Mouse (Mus musculus) myocyte (in vitro differentiated cells): ENCODE data around the gene Stk10. TPM values are rescaled to one million over a fixed set of nuclear protein-coding genes. Genes with fewer than 3 reads are reported as not detected.

Experiments
- H3K27me3 ChIP-seq: one replicate; pipeline ENCODE4 v1.6.1; 2011; ENCODE audit not compliant: control insufficient read depth, insufficient read depth, insufficient read length
- H3K36me3 ChIP-seq: one replicate; pipeline ENCODE4 v1.6.1; 2011; ENCODE audit not compliant: control insufficient read depth, insufficient read depth
- H3K4me2 ChIP-seq: one replicate; pipeline ENCODE4 v1.6.1; 2011; ENCODE audit warnings: low read depth, control low read depth
- H3K4me3 ChIP-seq: one replicate; pipeline ENCODE4 v1.5.1; 2011; ENCODE audit warnings: mild to moderate bottlenecking, control low read depth, moderate library complexity
- H3K79me2 ChIP-seq: one replicate; pipeline ENCODE4 v1.6.1; 2011; ENCODE audit not compliant: control insufficient read depth, insufficient read depth
- H3ac ChIP-seq: one replicate; pipeline ENCODE4 v1.6.1; 2011; ENCODE audit not compliant: control insufficient read depth, insufficient read length
- CEBPB ChIP-seq: IDR thresholded peaks from 2 replicates; pipeline ENCODE4 v1.6.1; 2011; ENCODE audit warnings: mild to moderate bottlenecking, moderate library complexity; ENCODE audit not compliant: poor library complexity, insufficient read depth, severe bottlenecking
- E2F4 ChIP-seq: IDR thresholded peaks from one replicate; pipeline ENCODE4 v1.6.1; 2011; ENCODE audit warnings: mild to moderate bottlenecking, control low read depth, moderate library complexity; ENCODE audit not compliant: insufficient read depth
- MAX ChIP-seq: IDR thresholded peaks from one replicate; pipeline ENCODE4 v1.6.1; 2011; ENCODE audit warnings: low read depth, mild to moderate bottlenecking, control low read depth
- MYOD1 ChIP-seq, 3 experiments: IDR thresholded peaks; one replicate each; pipeline ENCODE4 v1.6.1; 2011; ENCODE audit warnings: control low read depth in 2 of 3, low read depth in 2 of 3, mild to moderate bottlenecking in 2 of 3, moderate library complexity in 1 of 3; ENCODE audit not compliant: insufficient read length in 2 of 3, control insufficient read depth in 1 of 3
- MYOG ChIP-seq, 3 experiments: IDR thresholded peaks; one replicate each; pipeline ENCODE4 v1.6.1; 2011; ENCODE audit warnings: control low read depth in 2 of 3, low read depth in 2 of 3, mild to moderate bottlenecking in 2 of 3; ENCODE audit not compliant: insufficient read length in 2 of 3, control insufficient read depth in 1 of 3, insufficient read depth in 1 of 3
- POLR2A ChIP-seq: IDR thresholded peaks from one replicate; pipeline ENCODE4 v1.6.1; 2011; ENCODE audit warnings: low read depth, mild to moderate bottlenecking, control low read depth, moderate library complexity; ENCODE audit not compliant: insufficient read length
- POLR2AphosphoS2 ChIP-seq: IDR thresholded peaks from one replicate; pipeline ENCODE4 v1.6.1; 2011; ENCODE audit warnings: low read depth, control low read depth; ENCODE audit not compliant: insufficient read length
- REST ChIP-seq: IDR thresholded peaks from one replicate; pipeline ENCODE4 v1.6.1; 2011; ENCODE audit warnings: mild to moderate bottlenecking, control low read depth, moderate library complexity; ENCODE audit not compliant: insufficient read depth, insufficient read length
- SRF ChIP-seq: IDR thresholded peaks from one replicate; pipeline ENCODE4 v1.6.1; 2011; ENCODE audit warnings: low read depth; ENCODE audit not compliant: control insufficient read depth, insufficient read length
- TCF12 ChIP-seq: IDR thresholded peaks from one replicate; pipeline ENCODE4 v1.6.1; 2011; ENCODE audit warnings: mild to moderate bottlenecking, control low read depth; ENCODE audit not compliant: poor library complexity, insufficient read depth, severe bottlenecking
- TCF3 ChIP-seq: IDR thresholded peaks from one replicate; pipeline ENCODE4 v1.6.1; 2011; ENCODE audit warnings: low read depth, control low read depth; ENCODE audit not compliant: insufficient read length
- USF1 ChIP-seq: IDR thresholded peaks from one replicate; pipeline ENCODE4 v1.6.1; 2011; ENCODE audit warnings: low read depth, mild to moderate bottlenecking, control low read depth, moderate library complexity
- polyA plus RNA-seq: library from polyadenylated mRNA; unstranded; fragments of >200 nt; fragmentation: generic; extraction: Trizol; gene quantifications from one replicate; pipeline ENCODE4 v1.2.1, GENCODE M21; 2012; ENCODE audit warnings: missing spikeins

Gene Stk10
- polyA plus RNA-seq, 1 experiment = 7.1 TPM

- Histone ChIP-seq H3K4me3 (no peak overlapping the region), H3K27me3 (no peaks in the 10 kb centered on the region), H3K79me2 (no peaks in the 10 kb centered on the region), H3K36me3 (no peaks in the 10 kb centered on the region), H3K4me2 (no peak overlapping the region), H3ac (no peak overlapping the region)
- no peak for TF ChIP-seq MYOD1 (IDR thresholded peaks at IDR 0.05; ENCODE audit: control insufficient read depth in 1 of 3, insufficient read length in 2 of 3, low read depth in 2 of 3)
Measured at GRCm38 (mm10) chr11:32582813-32583212, 49.7 kb downstream of the Stk10 start.

- Histone ChIP-seq H3K4me3 (no peak overlapping the region), H3K27me3 (no peaks in the 10 kb centered on the region), H3ac (no peak overlapping the region), H3K79me2 (no peaks in the 10 kb centered on the region), H3K4me2 (no peak overlapping the region), H3K36me3 (peaks cover 7% of the 10 kb centered on the region)
- no peak for TF ChIP-seq TCF12
- TF ChIP-seq POLR2A = no peak
- TF ChIP-seq MAX = no peak
- no peak for TF ChIP-seq TCF3
- no peak for TF ChIP-seq CEBPB
- no peak for TF ChIP-seq USF1
- TF ChIP-seq POLR2AphosphoS2 = no peak
- no peak for TF ChIP-seq E2F4
- no peak for TF ChIP-seq SRF
- no peak for TF ChIP-seq MYOD1 (IDR thresholded peaks at IDR 0.05; ENCODE audit: control insufficient read depth in 1 of 3, insufficient read length in 2 of 3, low read depth in 2 of 3)
- no peak for TF ChIP-seq MYOG (IDR thresholded peaks at IDR 0.05; ENCODE audit: control insufficient read depth in 1 of 3, insufficient read depth in 1 of 3, insufficient read length in 2 of 3, low read depth in 2 of 3)
- no peak for TF ChIP-seq REST
Measured at GRCm38 (mm10) chr11:32585996-32586395, 52.9 kb downstream of the Stk10 start.

- Histone ChIP-seq H3K79me2 (no peaks in the 10 kb centered on the region), H3K4me2 (no peak overlapping the region), H3ac (no peak overlapping the region), H3K36me3 (peaks cover 7% of the 10 kb centered on the region), H3K4me3 (no peak overlapping the region), H3K27me3 (no peaks in the 10 kb centered on the region)
- no peak for TF ChIP-seq TCF12
- no peak for TF ChIP-seq E2F4
- TF ChIP-seq REST = no peak
- TF ChIP-seq SRF = no peak
- TF ChIP-seq MAX = no peak
Measured at GRCm38 (mm10) chr11:32587191-32588089, 54.3 kb downstream of the Stk10 start.

- Histone ChIP-seq H3ac (no peak overlapping the region), H3K4me2 (no peak overlapping the region), H3K36me3 (peaks cover 7% of the 10 kb centered on the region), H3K4me3 (no peak overlapping the region), H3K27me3 (no peaks in the 10 kb centered on the region), H3K79me2 (no peaks in the 10 kb centered on the region)
- TF ChIP-seq MYOD1 (IDR thresholded peaks at IDR 0.05; ENCODE audit: control insufficient read depth in 1 of 3, insufficient read length in 2 of 3, low read depth in 2 of 3) = no peak
- TF ChIP-seq CEBPB = no peak
- TF ChIP-seq POLR2AphosphoS2 = no peak
- TF ChIP-seq E2F4 = no peak
- TF ChIP-seq TCF12 = no peak
- no peak for TF ChIP-seq TCF3
- TF ChIP-seq SRF = no peak
- TF ChIP-seq MYOG (IDR thresholded peaks at IDR 0.05; ENCODE audit: control insufficient read depth in 1 of 3, insufficient read depth in 1 of 3, insufficient read length in 2 of 3, low read depth in 2 of 3) = no peak
- TF ChIP-seq REST = no peak
- no peak for TF ChIP-seq POLR2A
- TF ChIP-seq MAX = no peak
- TF ChIP-seq USF1 = no peak
Measured at GRCm38 (mm10) chr11:32588090-32588891, 55.2 kb downstream of the Stk10 start.

GRCm38 (mm10) chr11:32588892-32589172 is 55.7 kb downstream of the Stk10 start:
- Histone ChIP-seq H3K27me3 (no peaks in the 10 kb centered on the region), H3ac (no peak overlapping the region), H3K36me3 (peaks cover 7% of the 10 kb centered on the region), H3K4me3 (no peak overlapping the region), H3K4me2 (no peak overlapping the region), H3K79me2 (no peaks in the 10 kb centered on the region)
- TF ChIP-seq E2F4 = no peak
- no peak for TF ChIP-seq REST
- TF ChIP-seq USF1 = no peak
- TF ChIP-seq MAX = no peak
- no peak for TF ChIP-seq POLR2AphosphoS2
- TF ChIP-seq TCF3 = no peak
- no peak for TF ChIP-seq MYOG (IDR thresholded peaks at IDR 0.05; ENCODE audit: control insufficient read depth in 1 of 3, insufficient read depth in 1 of 3, insufficient read length in 2 of 3, low read depth in 2 of 3)
- no peak for TF ChIP-seq SRF
